Mouse (Mus musculus): ENCODE results near the gene Sox5.

GRCm38 (mm10) chr6:144737786-144738185, 44.0 kb downstream of the Sox5 start:
- TF ChIP-seq CTCF (IDR thresholded peaks at IDR 0.05; ENCODE audit: borderline replicate concordance, control insufficient read depth, extremely low read depth, insufficient read depth, low read length, poor library complexity) (no peak), POLR2A (IDR thresholded peaks at IDR 0.05; ENCODE audit: control insufficient read depth, extremely low read depth, insufficient read depth, low read length, poor library complexity) (no peak)
